In genomic region chr13:63236159-63236893, GRCm38 (mm10) we compare ENCODE assay signal across 13 mouse cellular contexts.
A peak's percentile ranks its signal among the peaks of the same experiment; 100 is the strongest.
DNase-seq lines count a peak whose midpoint lies in the region; ATAC-seq lines count a peak whose summit lies in the region.
"Had no signal": no experiment of that assay in that cellular context is flagged by ENCODE, and none has a peak within 500 bp of the region (broad histone marks: within the 10 kb centered on the region; RNA-seq: fewer than 3 reads in every experiment).

No protein-coding gene starts in this region.

- H3K4me1 ChIP-seq in midbrain, embryonic 10.5 days = peaks cover 40% of the 10 kb centered on the region
- peaks cover 28% of the 10 kb centered on the region for H3K4me1 ChIP-seq in midbrain, embryonic 13.5 days (replicated peaks)
- peaks cover 39% of the 10 kb centered on the region for H3K4me1 ChIP-seq in intestine, embryonic 16.5 days (ENCODE audit: control insufficient read depth, insufficient read depth, low read length)

- H3K9ac ChIP-seq in midbrain, embryonic 13.5 days (replicated peaks) = no peak overlapping the region
- no peak overlapping the region for H3K9ac ChIP-seq in intestine, embryonic 16.5 days (ENCODE audit: low read depth, low read length)
- H3K9ac ChIP-seq: neural tube, embryonic 15.5 days had no signal

- H3K4me3 ChIP-seq in midbrain, embryonic 10.5 days = no peak overlapping the region
- no peak overlapping the region for H3K4me3 ChIP-seq in midbrain, embryonic 13.5 days (replicated peaks)
- no peak overlapping the region for H3K4me3 ChIP-seq in intestine, embryonic 16.5 days (ENCODE audit: low read length)
- H3K4me3 ChIP-seq: forebrain, embryonic 10.5 days; neural tube, embryonic 15.5 days had no signal

- no peak overlapping the region for H3K4me2 ChIP-seq in midbrain, embryonic 13.5 days (replicated peaks)
- H3K4me2 ChIP-seq in intestine, embryonic 16.5 days (ENCODE audit: low read depth, low read length) = no peak overlapping the region
- H3K4me2 ChIP-seq: neural tube, embryonic 15.5 days had no signal

- no peaks in the 10 kb centered on the region for H3K9me3 ChIP-seq in midbrain, embryonic 10.5 days (replicated peaks)
- no peaks in the 10 kb centered on the region for H3K9me3 ChIP-seq in midbrain, embryonic 13.5 days
- no peaks in the 10 kb centered on the region for H3K9me3 ChIP-seq in intestine, embryonic 16.5 days (ENCODE audit: control insufficient read depth, low read length)
- H3K9me3 ChIP-seq: forebrain, embryonic 10.5 days; neural tube, embryonic 15.5 days had no signal

- H3K36me3 ChIP-seq in midbrain, embryonic 10.5 days = no peaks in the 10 kb centered on the region
- no peaks in the 10 kb centered on the region for H3K36me3 ChIP-seq in midbrain, embryonic 13.5 days
- no peaks in the 10 kb centered on the region for H3K36me3 ChIP-seq in intestine, embryonic 16.5 days (ENCODE audit: control insufficient read depth, insufficient read depth, low read length)
- H3K36me3 ChIP-seq: forebrain, embryonic 10.5 days; neural tube, embryonic 15.5 days had no signal

- peak; percentile 27 for DNase-seq in kidney, adult 11 months
- DNase-seq in kidney, postnatal 25 days = no peak
- DNase-seq in midbrain, embryonic 10.5 days (ENCODE audit: low spot score) = no peak
- no peak for DNase-seq in urinary bladder, postnatal 10 days (ENCODE audit: low spot score)
- no peak for DNase-seq in left cerebral cortex, adult 8-10 months (ENCODE audit: low spot score in 2 of 2)
- DNase-seq: adrenal gland, postnatal 10 days; left cerebral cortex, postnatal 4 days; lung, postnatal 36 days; right cerebral cortex, adult 18-20 months had no signal

- peaks cover 20% of the 10 kb centered on the region for H3K27me3 ChIP-seq in midbrain, embryonic 10.5 days (ENCODE audit: low read depth, poor library complexity, severe bottlenecking)
- H3K27me3 ChIP-seq in midbrain, embryonic 13.5 days = no peaks in the 10 kb centered on the region
- no peaks in the 10 kb centered on the region for H3K27me3 ChIP-seq in intestine, embryonic 16.5 days (replicated peaks; ENCODE audit: control insufficient read depth, insufficient read depth, low read length)
- H3K27me3 ChIP-seq: neural tube, embryonic 15.5 days had no signal

- 0 out of 2 replicates have a peak overlapping the region, but pooled peaks have one; percentile 38 for H3K27ac ChIP-seq in midbrain, embryonic 10.5 days (replicated peaks)
- H3K27ac ChIP-seq in midbrain, embryonic 13.5 days = no peak overlapping the region
- peak overlapping the region; percentile 59; the same call in 1 of the 2 replicates for H3K27ac ChIP-seq in intestine, embryonic 16.5 days (ENCODE audit: low read length)
- H3K27ac ChIP-seq: forebrain, embryonic 10.5 days; neural tube, embryonic 15.5 days had no signal

- WGBS in midbrain, embryonic 10.5 days = 71% methylated on average over 5 of the region's 5 CpGs
- WGBS in midbrain, embryonic 13.5 days = 70% methylated on average over 5 of the region's 5 CpGs
- 41% methylated on average over 5 of the region's 5 CpGs for WGBS in intestine, embryonic 16.5 days

- ATAC-seq in midbrain, embryonic 13.5 days = no peak
- ATAC-seq in intestine, embryonic 16.5 days = no peak
